Mouse (Mus musculus) heart, adult 2 months (tissue): Measurements from ENCODE around the gene Rasgrp4. TPM values are rescaled to one million over a fixed set of nuclear protein-coding genes. Genes with fewer than 3 reads are reported as not detected.

Source experiments
- DNase-seq, 2 experiments: peaks; one replicate each; pipeline ENCODE4 v3.0.0; 2021
- H3K27ac ChIP-seq: fragments of 200-600 bp; 2 replicates; pipeline ENCODE4 v1.8.1; 2022
- H3K27me3 ChIP-seq: fragments of 200-500 bp; 2 replicates; pipeline ENCODE4 v1.6.1; 2012; ENCODE audit warnings: mild to moderate bottlenecking, low read length, inconsistent platforms, mixed read lengths; ENCODE audit not compliant: control insufficient read depth, insufficient read depth
- H3K36me3 ChIP-seq: fragments of 200-500 bp; 2 replicates; pipeline ENCODE4 v1.6.1; 2012; ENCODE audit warnings: low read length, inconsistent platforms; ENCODE audit not compliant: control insufficient read depth, insufficient read depth
- H3K4me1 ChIP-seq: fragments of 200-500 bp; 2 replicates; pipeline ENCODE4 v1.6.1; 2011; ENCODE audit warnings: low read length; ENCODE audit not compliant: control insufficient read depth, insufficient read depth
- H3K4me3 ChIP-seq: fragments of 200-600 bp; 2 replicates; pipeline ENCODE4 v1.8.1; 2022
- H3K79me2 ChIP-seq: fragments of 200-500 bp; replicated peaks from 2 replicates; pipeline ENCODE4 v1.6.1; 2012; ENCODE audit warnings: mild to moderate bottlenecking, inconsistent platforms, low read length, moderate library complexity, mixed read lengths; ENCODE audit not compliant: control insufficient read depth, insufficient read depth
- H3K9ac ChIP-seq: fragments of 200-500 bp; 2 replicates; pipeline ENCODE4 v1.6.1; 2012; ENCODE audit warnings: low read depth, mild to moderate bottlenecking, control low read depth, inconsistent platforms, low read length, mixed read lengths
- CTCF ChIP-seq: fragments of 200-600 bp; IDR thresholded peaks from 2 replicates; pipeline ENCODE4 v1.8.1; 2022; ENCODE audit warnings: antibody characterized with exemption, mild to moderate bottlenecking, moderate library complexity
- EP300 ChIP-seq: fragments of 200-500 bp; IDR thresholded peaks from 2 replicates; pipeline ENCODE4 v1.6.1; 2011; ENCODE audit warnings: low read depth, low read length, control low read depth; ENCODE audit not compliant: insufficient read depth
- POLR2A ChIP-seq: fragments of 200-500 bp; IDR thresholded peaks from 2 replicates; pipeline ENCODE4 v1.6.1; 2011; ENCODE audit warnings: mild to moderate bottlenecking, low read depth, low read length, control low read depth; ENCODE audit not compliant: insufficient read depth
- WGBS: fragments of 180-500 bp; shearing (Covaris S2); methylation state at CpG from one replicate; pipeline ENCODE4 v1.1.7; 2018; 5-methylcytosine and 5-hydroxymethylcytosine counted together
- intact Hi-C: fragments of 180-260 bp; cut with DNase I; formaldehyde crosslinking; loops from one replicate; pipeline ENCODE4 v1.15.1; 2025
- polyA plus RNA-seq: library from polyadenylated mRNA; depleted of rRNA; stranded (reverse); fragments of >200 nt; gene quantifications from 2 replicates; pipeline ENCODE4 v1.2.3, GENCODE M21; 2012
- total RNA-seq, 2 experiments: library from RNA; stranded (reverse); gene quantifications; 2 replicates each; pipeline ENCODE4 v1.2.3; 2021

The Rasgrp4 gene
- total and polyA plus RNA-seq, 3 experiments, result 1.4 to 3.6 (median 1.4) TPM

- Histone ChIP-seq H3K27me3 (no peaks in the 10 kb centered on the region), H3K27ac (no peak overlapping the region), H3K36me3 (no peaks in the 10 kb centered on the region), H3K4me1 (no peaks in the 10 kb centered on the region), H3K4me3 (no peak overlapping the region), H3K79me2 (no peaks in the 10 kb centered on the region), H3K9ac (no peak overlapping the region)
- no peak for TF ChIP-seq CTCF
- TF ChIP-seq EP300, result no peak
- TF ChIP-seq POLR2A, result no peak
- intact Hi-C loops, result no loop called here
- DNase-seq, result peak; percentile 58 to 67
- 33% methylated on average over 38 of the region's 38 CpGs for WGBS
These were observed 25.4 kb upstream of the Rasgrp4 start for GRCm38 (mm10) chr7:29108992-29109955.

- Histone ChIP-seq H3K4me3 (no peak overlapping the region), H3K4me1 (no peaks in the 10 kb centered on the region), H3K27ac (no peak overlapping the region), H3K9ac (no peak overlapping the region), H3K79me2 (no peaks in the 10 kb centered on the region), H3K27me3 (no peaks in the 10 kb centered on the region), H3K36me3 (no peaks in the 10 kb centered on the region)
- DNase-seq, result no peak
- 19% methylated on average over 18 of the region's 18 CpGs for WGBS
- TF ChIP-seq EP300, result no peak
- intact Hi-C loops, result no loop called here
These were observed 16.4 kb upstream of the Rasgrp4 start for GRCm38 (mm10) chr7:29118142-29118851.

GRCm38 (mm10) chr7:29119526-29119925 is 15.1 kb upstream of the Rasgrp4 start:
- intact Hi-C loops, result no loop called here
- no peaks in the 10 kb centered on the region for H3K27me3 ChIP-seq
- TF ChIP-seq EP300, result no peak
- TF ChIP-seq POLR2A, result no peak
- TF ChIP-seq CTCF, result no peak
- no peaks in the 10 kb centered on the region for H3K36me3 ChIP-seq
- H3K9ac ChIP-seq, result no peak overlapping the region
- no peak for DNase-seq
- no peak overlapping the region for H3K27ac ChIP-seq
- no peaks in the 10 kb centered on the region for H3K79me2 ChIP-seq
- no peaks in the 10 kb centered on the region for H3K4me1 ChIP-seq
- H3K4me3 ChIP-seq, result no peak overlapping the region
- WGBS, result 56% methylated on average over 1 of the region's 1 CpGs

- H3K4me3 ChIP-seq, result no peak overlapping the region
- intact Hi-C loops, result no loop called here
- DNase-seq, result no peak
- peaks cover 3% of the 10 kb centered on the region; the same call in 1 of the 2 replicates for H3K27me3 ChIP-seq
- no peaks in the 10 kb centered on the region for H3K4me1 ChIP-seq
- H3K27ac ChIP-seq, result no peak overlapping the region
- H3K79me2 ChIP-seq, result no peaks in the 10 kb centered on the region
- H3K36me3 ChIP-seq, result no peaks in the 10 kb centered on the region
- no peak overlapping the region for H3K9ac ChIP-seq
- 91% methylated on average over 9 of the region's 9 CpGs for WGBS
- TF ChIP-seq EP300 (no peak), CTCF (no peak), POLR2A (no peak)
These were observed 11.8 kb upstream of the Rasgrp4 start for GRCm38 (mm10) chr7:29122821-29123220.

GRCm38 (mm10) chr7:29123531-29124358 is 10.9 kb upstream of the Rasgrp4 start:
- Histone ChIP-seq H3K4me1 (no peaks in the 10 kb centered on the region), H3K36me3 (no peaks in the 10 kb centered on the region), H3K79me2 (no peaks in the 10 kb centered on the region), H3K27me3 (peaks cover 3% of the 10 kb centered on the region; the same call in 1 of the 2 replicates), H3K4me3 (no peak overlapping the region), H3K9ac (no peak overlapping the region), H3K27ac (no peak overlapping the region)
- no peak for TF ChIP-seq POLR2A
- TF ChIP-seq CTCF, result no peak
- TF ChIP-seq EP300, result no peak
- 61% methylated on average over 5 of the region's 5 CpGs for WGBS
- DNase-seq, result no peak
- intact Hi-C loops, result no loop called here
